Mouse (Mus musculus) gastrocnemius, adult 8-10 months (tissue): ENCODE data around the gene Katnb1. TPM values are rescaled to one million over a fixed set of nuclear protein-coding genes. Genes with fewer than 3 reads are reported as not detected.

ENCODE experiments used
- DNase-seq, 2 experiments: peaks; one replicate each; pipeline ENCODE4 v3.0.0; 2022; ENCODE audit warnings: low spot score in 2 of 2
- total RNA-seq, 4 experiments: library from RNA; stranded (reverse); gene quantifications; 2 replicates each; pipeline ENCODE4 v1.2.4; 2022

Gene Katnb1
- total RNA-seq, 4 experiments from 2014 or later = 7.0 to 8.9 (median 7.6) TPM

DNA sequence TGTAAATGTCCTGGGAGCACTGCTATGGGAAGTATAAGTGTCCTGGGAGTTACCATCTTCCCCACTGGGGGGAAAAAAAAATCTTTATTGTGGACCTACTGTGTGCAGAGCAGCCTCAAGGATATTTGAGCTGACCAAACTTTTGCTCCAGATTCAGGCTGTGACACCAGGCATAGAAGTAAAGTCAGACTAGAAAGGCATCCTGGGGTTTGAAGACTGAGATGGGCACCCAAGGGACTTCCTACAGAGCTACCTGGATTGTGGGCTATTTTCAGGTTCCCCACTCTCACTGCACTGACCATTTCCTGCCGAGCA lies 58.0 kb downstream of the Katnb1 start:
- DNase-seq = no peak

DNA sequence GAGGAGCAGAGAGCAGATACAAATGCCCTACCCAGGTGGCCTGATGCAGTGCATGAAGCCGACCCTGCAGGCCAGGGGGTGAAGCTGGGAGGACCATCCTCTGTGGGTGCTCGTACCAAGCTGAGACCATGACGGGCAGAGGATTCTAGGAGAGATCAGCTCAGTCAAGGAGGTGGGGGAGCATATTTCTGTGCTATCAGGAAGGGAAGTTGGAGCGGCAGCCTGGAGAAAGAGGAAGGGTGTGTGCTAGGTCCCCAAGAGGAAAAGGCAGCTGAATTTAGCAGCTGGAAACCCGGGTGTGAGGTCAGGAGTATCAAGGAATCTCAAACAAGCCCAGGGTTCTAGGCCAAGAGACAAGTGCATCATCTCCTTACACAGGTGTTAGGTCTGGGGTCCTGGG lies 59.6 kb downstream of the Katnb1 start:
- no peak for DNase-seq

DNA sequence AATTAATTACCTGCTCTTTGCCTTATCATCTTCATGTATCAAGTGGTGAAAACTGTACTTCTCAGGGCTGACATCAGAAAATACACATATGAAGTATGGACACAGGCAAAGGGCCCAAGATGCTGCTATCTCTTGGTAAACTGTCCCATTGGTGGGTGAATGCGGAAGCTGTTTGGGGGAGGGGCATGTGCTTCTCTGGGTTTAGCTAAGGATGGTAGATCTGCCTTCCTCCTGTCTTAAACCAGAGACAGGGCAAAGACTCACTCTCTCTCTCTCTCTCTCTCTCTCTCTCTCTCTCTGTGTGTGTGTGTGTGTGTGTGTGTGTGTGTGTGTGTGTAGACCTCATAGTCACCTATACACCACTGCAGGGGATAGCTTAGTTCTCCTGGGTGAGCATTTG lies 60.0 kb downstream of the Katnb1 start:
- no peak for DNase-seq

DNA sequence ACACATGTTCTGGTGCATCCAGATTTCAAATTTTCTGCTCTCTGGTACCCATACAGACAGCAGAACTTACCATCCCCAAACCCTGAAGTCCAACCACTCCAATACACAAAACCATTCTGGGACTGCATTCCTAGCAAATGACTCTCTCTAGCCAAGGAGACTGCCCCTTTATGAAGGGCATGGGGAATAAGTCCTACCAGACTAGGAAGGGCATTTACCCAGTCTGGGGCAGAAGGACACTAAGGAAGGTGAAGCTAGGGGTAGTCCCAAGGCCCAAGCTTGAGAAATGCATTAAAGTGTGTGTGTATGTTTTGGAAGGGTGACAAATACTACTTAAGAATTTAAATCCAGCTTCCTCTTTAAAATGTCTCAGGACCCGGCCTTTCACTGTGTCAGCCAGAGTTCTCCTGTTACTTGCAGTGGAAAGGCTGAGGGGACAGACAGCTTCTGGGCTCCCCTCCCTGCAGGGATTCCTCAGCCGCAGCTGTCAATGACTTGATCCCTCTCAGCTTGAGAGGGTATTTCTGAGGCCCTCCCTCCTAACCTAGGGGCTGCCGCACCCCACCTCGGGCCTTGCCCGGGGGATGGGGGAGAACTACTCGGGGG lies 60.6 kb downstream of the Katnb1 start:
- no peak for DNase-seq

DNA sequence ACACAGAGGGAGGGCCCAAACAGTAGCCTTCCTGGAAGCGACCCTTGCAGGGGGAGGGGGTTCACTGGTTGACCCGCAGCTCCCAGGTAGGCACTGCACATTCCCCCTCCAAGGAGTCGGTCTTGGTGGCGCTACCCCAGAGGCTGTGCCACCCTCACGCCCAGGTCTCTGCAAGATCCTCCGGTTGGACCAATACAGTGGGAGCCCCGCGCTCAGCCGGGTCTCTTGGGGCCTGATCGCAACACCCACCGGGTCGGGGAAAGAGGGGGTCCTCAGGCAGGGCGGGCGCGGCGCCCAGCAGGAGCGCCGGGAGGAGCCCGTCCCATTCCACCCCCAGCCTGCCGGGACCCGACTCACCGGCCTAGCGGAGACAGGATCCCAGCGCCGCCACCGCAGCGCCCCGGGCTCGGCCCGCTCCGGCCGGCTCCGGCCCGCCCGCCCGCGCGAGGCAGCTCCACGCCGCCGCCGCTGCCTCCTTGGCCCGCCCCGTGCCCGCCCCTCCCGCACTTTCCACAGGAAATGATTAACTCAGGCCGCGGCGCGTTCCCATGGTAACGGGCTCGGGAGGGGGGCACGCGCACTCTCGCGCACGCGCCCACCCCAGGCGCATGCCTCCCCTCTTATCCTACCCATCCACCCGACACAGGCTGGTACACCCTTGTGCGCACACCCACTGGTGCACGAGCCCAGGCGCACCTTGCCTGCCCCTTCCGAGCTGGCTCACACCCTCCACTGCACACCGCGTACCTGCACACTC lies 61.3 kb downstream of the Katnb1 start:
- DNase-seq = peak; percentile 35 to 60

DNA sequence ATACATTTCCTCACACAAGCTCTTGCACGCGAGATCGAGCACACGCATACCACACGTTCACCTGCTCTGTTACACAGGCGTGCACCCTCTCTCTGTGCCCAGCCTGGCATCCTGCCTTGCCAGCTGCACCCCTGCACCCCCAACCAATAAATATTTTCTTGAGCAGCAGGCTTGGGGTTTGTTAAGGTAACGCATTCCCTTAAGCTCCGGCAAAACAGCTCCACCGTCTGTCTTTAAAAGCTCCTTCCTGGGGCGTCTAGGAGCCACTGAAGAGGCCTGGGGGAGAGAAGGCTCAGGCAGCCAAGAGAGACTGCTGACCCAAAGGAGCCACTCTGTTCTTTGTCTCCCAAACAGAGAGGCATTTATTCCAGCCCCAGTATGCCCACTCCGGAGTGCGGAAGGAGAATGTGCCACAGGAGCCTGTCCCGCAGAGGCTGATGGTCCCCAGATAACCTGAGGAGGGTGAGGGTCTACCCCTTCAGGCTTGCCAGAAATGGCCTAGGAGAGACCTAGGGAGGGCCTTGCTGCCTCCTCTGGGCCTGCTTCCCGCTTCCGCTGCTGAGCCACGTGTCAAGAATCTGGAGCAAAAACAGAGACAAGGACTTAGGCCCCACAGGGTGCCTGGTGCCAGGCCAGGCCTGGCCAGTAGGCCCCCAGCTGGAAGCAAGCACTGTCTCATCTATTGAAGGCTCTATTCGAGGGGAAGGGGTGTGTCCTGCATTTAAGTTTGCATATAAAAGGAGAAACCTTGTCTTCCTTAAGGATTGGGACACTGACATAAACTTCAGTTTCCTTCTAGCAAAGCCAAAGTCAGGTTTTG lies 62.2 kb downstream of the Katnb1 start:
- DNase-seq = no peak

DNA sequence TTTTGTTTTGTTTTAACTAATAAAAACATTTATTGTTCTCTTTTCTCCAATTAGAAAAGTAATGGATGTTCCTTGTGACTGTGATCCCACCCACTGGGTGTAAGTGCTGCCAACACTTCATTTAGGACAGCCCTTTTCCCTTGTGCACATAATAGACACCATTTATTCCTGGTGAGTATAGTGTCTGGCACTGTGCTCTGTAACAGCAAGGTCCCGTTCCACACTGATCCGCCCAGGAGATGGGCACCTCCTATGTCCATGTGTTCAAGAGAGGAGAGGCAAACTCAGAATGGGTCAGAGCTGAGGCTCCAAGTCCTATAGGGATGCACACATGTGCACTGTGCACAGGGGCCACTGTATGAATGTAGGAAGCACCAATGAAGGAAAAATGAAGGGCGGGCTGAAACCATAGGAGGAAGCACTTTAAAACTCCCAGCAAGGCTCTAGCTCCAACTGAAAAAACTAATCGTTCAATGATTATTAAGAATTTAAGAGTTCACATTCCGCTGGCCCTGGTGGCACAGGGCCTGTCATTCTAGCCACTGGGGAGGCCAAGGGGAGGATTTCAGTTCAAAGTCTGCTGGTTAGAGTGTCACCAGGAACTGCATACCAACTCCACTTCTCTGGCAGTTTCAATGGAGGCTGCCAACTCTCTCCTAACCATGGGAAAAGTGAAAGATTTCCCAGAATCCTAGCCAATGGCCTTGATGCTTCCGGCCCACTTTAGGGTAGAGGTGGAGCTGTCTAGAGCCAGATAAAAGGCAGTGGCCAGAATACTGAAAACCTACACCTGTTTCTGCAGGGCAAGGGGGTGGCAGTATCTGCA lies 63.0 kb downstream of the Katnb1 start:
- no peak for DNase-seq

DNA sequence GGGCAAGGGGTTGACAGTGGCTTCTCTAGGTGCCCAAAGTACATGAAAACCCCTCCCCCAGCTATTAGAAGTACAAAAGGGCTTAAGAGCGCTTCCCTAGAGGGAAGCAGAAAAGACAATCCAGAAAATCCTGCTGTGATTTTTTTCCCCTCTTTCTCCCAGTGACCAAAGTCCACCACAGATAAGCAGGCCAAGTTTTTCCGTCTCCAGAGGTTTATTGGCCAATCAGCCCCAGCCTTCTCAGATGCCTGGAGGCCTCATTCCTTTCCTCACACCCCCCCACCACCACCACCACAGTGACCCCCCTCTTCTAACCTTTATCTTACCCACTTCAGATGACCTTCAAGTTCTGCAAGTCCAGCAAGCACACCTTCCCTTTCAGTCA lies 63.6 kb downstream of the Katnb1 start:
- DNase-seq = no peak

DNA sequence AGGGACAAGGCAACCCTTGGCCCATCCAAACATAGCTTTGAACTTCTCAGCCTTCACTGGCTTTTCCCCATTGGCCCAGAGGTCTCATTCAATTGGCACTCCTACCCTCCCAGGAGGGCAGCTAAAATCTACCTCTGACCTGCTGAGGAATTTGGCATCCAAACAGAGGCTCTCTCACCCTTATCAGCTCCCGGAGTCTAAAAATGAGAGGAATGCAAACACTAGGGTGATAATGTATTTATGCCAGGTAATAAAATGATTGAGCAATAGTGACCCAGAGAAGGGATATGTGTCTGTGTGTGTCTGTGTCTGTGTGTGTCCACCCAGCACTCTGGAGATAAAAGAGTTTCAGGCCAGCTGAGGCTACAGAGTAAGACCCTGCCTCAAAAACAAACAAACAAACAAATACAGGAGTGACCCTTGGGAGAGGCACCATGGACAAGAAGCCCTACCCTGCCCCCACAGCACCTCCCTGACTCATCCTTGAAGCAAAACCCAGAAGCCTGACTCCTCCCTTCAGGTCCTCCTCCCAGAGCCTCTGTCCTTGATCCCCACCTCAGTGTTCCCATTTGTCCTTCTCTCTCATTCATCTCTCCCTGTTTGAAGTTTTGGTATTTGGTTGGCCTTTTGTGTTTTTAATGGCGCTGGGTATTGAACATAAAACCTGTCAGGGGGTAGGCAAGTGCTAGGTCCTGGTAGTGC lies 65.2 kb downstream of the Katnb1 start:
- DNase-seq = no peak

DNA sequence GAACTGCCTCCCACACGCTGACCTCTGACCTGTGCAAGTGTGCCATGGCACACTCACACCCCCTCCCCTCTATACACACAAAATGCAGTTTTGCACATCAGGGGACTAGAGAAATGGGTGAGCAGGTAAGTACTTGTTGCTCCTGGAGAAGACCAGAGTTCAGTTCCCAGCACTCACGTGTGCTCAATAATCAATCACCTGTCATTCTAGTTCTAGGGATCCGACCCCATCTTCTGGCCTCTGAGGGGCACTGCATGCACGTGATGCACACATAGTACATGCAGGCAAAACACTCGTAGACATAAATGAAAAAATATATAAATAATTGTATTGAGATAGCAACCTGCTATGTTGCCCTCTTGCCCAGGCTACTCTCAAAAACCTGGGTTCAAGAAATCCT lies 65.9 kb downstream of the Katnb1 start:
- DNase-seq = no peak

DNA sequence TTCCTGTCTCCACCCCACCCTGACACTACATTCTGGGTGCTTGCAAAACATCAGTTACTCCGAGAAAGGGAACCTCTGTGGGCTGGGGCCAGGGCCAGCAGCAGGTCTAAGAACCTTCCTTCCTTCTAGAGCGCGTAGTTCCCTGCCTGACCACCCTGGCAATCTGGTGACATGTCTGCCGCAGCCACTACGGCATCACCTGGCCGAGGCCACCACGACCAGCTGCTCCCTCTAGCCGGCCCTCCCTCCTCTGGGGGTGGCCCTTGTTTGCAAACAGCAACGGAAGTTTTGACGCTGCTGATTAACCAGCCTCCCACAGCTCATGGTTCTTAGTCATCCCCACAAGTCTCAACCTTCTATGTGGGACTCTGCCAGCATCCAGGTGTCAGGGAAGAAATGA lies 68.4 kb downstream of the Katnb1 start:
- no peak for DNase-seq

DNA sequence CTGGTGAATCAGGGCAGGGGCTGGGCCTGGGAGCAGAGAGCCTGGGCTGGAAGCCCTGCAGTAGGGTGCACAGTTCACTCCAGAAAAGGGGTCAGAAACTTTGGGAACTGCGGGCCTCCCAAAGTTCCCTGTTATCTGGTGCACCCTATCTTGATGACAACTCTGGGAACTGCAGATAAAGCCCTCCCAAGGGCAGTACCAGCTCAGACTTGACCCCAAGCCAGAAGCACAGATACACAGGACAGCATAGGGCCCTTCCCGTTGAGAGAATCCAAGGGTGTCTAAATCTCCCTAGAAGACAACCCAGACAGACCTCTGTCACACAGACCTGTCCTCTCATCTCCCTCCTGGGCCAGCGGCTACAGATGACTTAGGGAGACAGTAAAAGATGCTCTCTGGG lies 69.6 kb downstream of the Katnb1 start:
- no peak for DNase-seq

Other genes starting within 250 kb of the Katnb1 start
- gene Coq9, start 242.9 kb upstream of the Katnb1 start, total RNA-seq = 100 to 1,000 TPM; 372 to 412 (median 383) TPM
- 10 to 100 TPM; 25.4 to 55.4 (median 29.0) TPM for gene Ciapin1, start 242.8 kb upstream of the Katnb1 start, total RNA-seq
- 10 to 100 TPM; 52.3 to 61.1 (median 56.1) TPM for gene Polr2c, start 223.7 kb upstream of the Katnb1 start, total RNA-seq
- gene Dok4, start 204.9 kb upstream of the Katnb1 start, total RNA-seq = 1 to 10 TPM; 2.5 to 4.7 (median 2.8) TPM
- 1 to 10 TPM; 2.5 to 3.5 (median 3.1) TPM for gene Ccdc102a, start 163.1 kb upstream of the Katnb1 start, total RNA-seq
- gene Adgrg5, start 157.5 kb upstream of the Katnb1 start, total RNA-seq = under 1 TPM in 1 of 4 experiments, not detected in 3; 0.09 TPM
- gene Adgrg1, start 106.4 kb upstream of the Katnb1 start, total RNA-seq = 10 to 100 TPM; 11.1 to 18.9 (median 12.8) TPM
- under 1 TPM in 3 of 4 experiments, not detected in 1; 0.13 to 0.27 (median 0.18) TPM for gene Adgrg3, start 63.5 kb upstream of the Katnb1 start, total RNA-seq
- gene Drc7, start 26.1 kb upstream of the Katnb1 start, total RNA-seq = not detected
- 10 to 100 TPM in 1 of 4 experiments, 1 to 10 TPM in 3; 6.0 to 11.3 (median 8.5) TPM for gene Kifc3, start 121.6 kb downstream of the Katnb1 start, total RNA-seq
- under 1 TPM in 3 of 4 experiments, not detected in 1; 0.05 to 0.16 (median 0.07) TPM for gene Cngb1, start 225.4 kb downstream of the Katnb1 start, total RNA-seq
- gene Tepp, start 229.4 kb downstream of the Katnb1 start, total RNA-seq = not detected